Mouse (Mus musculus) cortical plate, adult 2 months (tissue): ENCODE results near the gene Gm49403. TPM values are rescaled to one million over a fixed set of nuclear protein-coding genes. Genes with fewer than 3 reads are reported as not detected.
A peak's percentile ranks its signal among the peaks of the same experiment; 100 is the strongest.

Experiments
- H3K27ac ChIP-seq: fragments of 200-500 bp; 2 replicates; pipeline ENCODE4 v1.5.1; 2012; ENCODE audit warnings: low read length, control low read depth, inconsistent platforms; ENCODE audit not compliant: insufficient read depth
- H3K4me1 ChIP-seq: fragments of 200-500 bp; 2 replicates; pipeline ENCODE4 v1.6.1; 2011; ENCODE audit warnings: low read length; ENCODE audit not compliant: control insufficient read depth, insufficient read depth
- H3K4me3 ChIP-seq: fragments of 200-500 bp; 2 replicates; pipeline ENCODE4 v1.5.1; 2011; ENCODE audit warnings: mild to moderate bottlenecking, low read length, control low read depth; ENCODE audit not compliant: insufficient read depth
- CTCF ChIP-seq: fragments of 200-500 bp; IDR thresholded peaks from 2 replicates; pipeline ENCODE4 v1.5.1; 2011; ENCODE audit warnings: mild to moderate bottlenecking, control low read depth, low read length; ENCODE audit not compliant: insufficient read depth; ENCODE audit errors: extremely low read depth
- POLR2A ChIP-seq: fragments of 200-500 bp; IDR thresholded peaks from 2 replicates; pipeline ENCODE4 v1.6.1; 2011; ENCODE audit warnings: mild to moderate bottlenecking, low read length, control low read depth; ENCODE audit not compliant: insufficient read depth; ENCODE audit errors: extremely low read depth
- polyA plus RNA-seq: library from polyadenylated mRNA; depleted of rRNA; stranded (reverse); fragments of >200 nt; gene quantifications from 2 replicates; pipeline ENCODE4 v1.2.3, GENCODE M21; 2012; rRNA removed

Gene Gm49403
- polyA plus RNA-seq, 1 experiment = not detected

DNA sequence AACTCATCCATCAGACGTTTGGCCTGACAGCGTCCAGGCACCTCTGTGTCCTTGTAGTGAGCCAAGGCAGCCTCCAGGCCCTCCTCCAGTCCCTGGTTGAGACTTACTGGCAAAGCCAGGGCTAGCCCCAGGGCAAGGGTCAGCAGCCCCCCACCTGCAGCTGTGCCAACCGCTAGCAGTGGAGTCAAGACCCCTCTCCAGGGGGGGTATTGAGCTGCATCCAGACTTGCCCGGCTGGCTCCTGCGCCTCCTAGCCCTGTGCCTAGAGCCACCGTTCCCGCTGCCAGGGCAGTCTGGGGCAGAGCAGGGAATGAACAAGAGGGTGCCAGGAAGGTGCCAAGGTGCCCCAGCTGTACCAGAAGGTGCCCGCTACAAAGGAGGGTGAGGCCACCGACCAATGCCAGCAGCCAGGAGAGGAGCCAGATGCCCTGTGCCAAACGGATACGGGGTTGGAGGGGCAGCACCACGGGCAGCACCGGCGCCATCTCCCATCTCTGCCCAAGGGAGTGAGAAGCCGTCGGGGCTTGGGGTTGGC is 45.0 kb downstream of the Gm49403 start:
- H3K4me3 ChIP-seq = peak overlapping the region; percentile 17
- TF ChIP-seq CTCF (no peak), POLR2A (no peak)
- no peaks in the 10 kb centered on the region for H3K4me1 ChIP-seq
- H3K27ac ChIP-seq = no peak overlapping the region

- H3K4me1 ChIP-seq = no peaks in the 10 kb centered on the region
- TF ChIP-seq CTCF (no peak), POLR2A (no peak)
- H3K4me3 ChIP-seq = peak within 1 kb of the TSS; percentile 17
- H3K27ac ChIP-seq = no peak within 1 kb of the TSS
Measured at GRCm38 (mm10) chr19:8929224-8930088, 45.7 kb downstream of the Gm49403 start, which contains the start of the genes Rom1 and Eml3. Gene Rom1, minus strand, starts transcription at chr19:8929356. Gene Eml3, plus strand, starts transcription at chr19:8929552.

DNA sequence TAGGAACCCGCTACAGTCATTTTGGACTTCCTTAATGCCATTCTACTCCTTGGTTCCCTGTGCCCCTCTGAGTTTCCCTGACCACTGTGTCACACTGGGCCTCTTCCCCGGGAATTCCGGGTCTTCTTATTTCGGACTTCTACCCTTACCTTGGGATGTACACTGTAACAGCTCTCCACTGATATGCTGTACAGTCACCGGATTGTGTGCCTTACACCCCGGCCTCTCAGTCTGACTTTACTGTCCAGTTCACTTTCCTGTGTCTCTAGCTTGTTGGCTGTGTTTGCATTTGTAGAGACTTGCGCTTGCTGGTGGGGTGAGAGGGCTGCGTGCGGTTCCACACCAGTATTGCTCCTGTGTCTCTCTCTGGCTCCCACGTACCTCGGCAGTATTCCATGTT is 46.4 kb downstream of the Gm49403 start:
- H3K4me1 ChIP-seq = no peaks in the 10 kb centered on the region
- no peak for TF ChIP-seq CTCF
- TF ChIP-seq POLR2A = no peak
- no peak overlapping the region for H3K27ac ChIP-seq
- peak overlapping the region; percentile 17 for H3K4me3 ChIP-seq

DNA sequence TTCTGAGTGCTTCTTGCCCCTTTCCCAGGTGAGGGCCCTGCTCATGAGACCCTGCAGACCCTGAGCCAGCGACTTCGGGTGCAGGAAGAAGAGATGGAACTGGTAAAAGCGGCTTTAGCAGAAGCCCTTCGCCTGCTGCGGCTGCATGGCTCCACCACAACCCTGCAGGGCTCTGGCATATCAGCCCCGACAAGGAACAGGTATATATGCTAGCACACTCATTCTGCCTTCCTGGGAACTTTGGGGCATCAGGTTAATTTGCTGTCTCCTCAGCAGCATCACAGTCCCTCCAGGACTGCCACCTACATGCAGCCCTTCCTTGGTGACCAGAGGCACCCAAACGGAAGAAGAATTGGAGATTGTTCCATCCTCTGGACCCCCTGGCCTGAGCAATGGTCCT is 47.0 kb downstream of the Gm49403 start:
- Histone ChIP-seq H3K4me1 (no peaks in the 10 kb centered on the region), H3K4me3 (no peak overlapping the region), H3K27ac (no peak overlapping the region)
- no peak for TF ChIP-seq CTCF
- TF ChIP-seq POLR2A = no peak

- H3K4me3 ChIP-seq = no peak overlapping the region
- no peak overlapping the region for H3K27ac ChIP-seq
- no peaks in the 10 kb centered on the region for H3K4me1 ChIP-seq
- TF ChIP-seq POLR2A (no peak), CTCF (no peak)
Measured at GRCm38 (mm10) chr19:8936736-8937135, 53.0 kb downstream of the Gm49403 start.

Other genes with a start within 250 kb of the Gm49403 start
- gene Chrm1, start 220.1 kb upstream of the Gm49403 start, polyA plus RNA-seq = 109 and 117 TPM in 2 replicates
- 200 TPM in 2 replicates for gene Slc3a2, start 160.6 kb upstream of the Gm49403 start, polyA plus RNA-seq
- 50.2 and 51.3 TPM in 2 replicates for gene Wdr74, start 148.1 kb upstream of the Gm49403 start, polyA plus RNA-seq
- 0.59 TPM in 1 of 2 replicates, not detected in the other for gene 1700092M07Rik, start 143.2 kb upstream of the Gm49403 start, polyA plus RNA-seq
- 106 and 109 TPM in 2 replicates for gene Stx5a, start 142.5 kb upstream of the Gm49403 start, polyA plus RNA-seq
- 121 and 127 TPM in 2 replicates for gene Nxf1, start 126.9 kb upstream of the Gm49403 start, polyA plus RNA-seq
- 134 and 142 TPM in 2 replicates for gene Tmem223, start 112.9 kb upstream of the Gm49403 start, polyA plus RNA-seq
- gene Tmem179b, start 109.5 kb upstream of the Gm49403 start, polyA plus RNA-seq = 18.7 and 18.8 TPM in 2 replicates
- gene Taf6l, start 97.5 kb upstream of the Gm49403 start, polyA plus RNA-seq = 15.1 and 15.5 TPM in 2 replicates
- 177 and 184 TPM in 2 replicates for gene Polr2g, start 85.4 kb upstream of the Gm49403 start, polyA plus RNA-seq
- 4.0 TPM in 2 replicates for gene Zbtb3, start 81.4 kb upstream of the Gm49403 start, polyA plus RNA-seq
- 29.0 and 29.5 TPM in 2 replicates for gene Ttc9c, start 64.6 kb upstream of the Gm49403 start, polyA plus RNA-seq
- gene Hnrnpul2, start 63.9 kb upstream of the Gm49403 start, polyA plus RNA-seq = 78.5 and 85.1 TPM in 2 replicates
- not detected in 2 replicates for gene AC129217.1, start 54.2 kb upstream of the Gm49403 start, polyA plus RNA-seq
- 135 and 137 TPM in 2 replicates for gene Bscl2, start 46.5 kb upstream of the Gm49403 start, polyA plus RNA-seq
- 275 and 293 TPM in 2 replicates for gene Gng3, start 44.7 kb upstream of the Gm49403 start, polyA plus RNA-seq
- gene Lrrn4cl, start 33.2 kb upstream of the Gm49403 start, polyA plus RNA-seq = 1.0 and 1.3 TPM in 2 replicates
- gene Ubxn1, start 12.4 kb upstream of the Gm49403 start, polyA plus RNA-seq = 108 and 118 TPM in 2 replicates
- gene Uqcc3, start 3.0 kb upstream of the Gm49403 start, polyA plus RNA-seq = 70.1 and 77.2 TPM in 2 replicates
- gene Lbhd1, start 198 bp upstream of the Gm49403 start, polyA plus RNA-seq = 3.4 and 4.2 TPM in 2 replicates
- 40.1 and 41.3 TPM in 2 replicates for gene 1810009A15Rik, start 4.9 kb downstream of the Gm49403 start, polyA plus RNA-seq
- not detected in 2 replicates for gene Gm49416, start 5.0 kb downstream of the Gm49403 start, polyA plus RNA-seq
- gene Ints5, start 9.1 kb downstream of the Gm49403 start, polyA plus RNA-seq = 16.1 and 16.7 TPM in 2 replicates
- gene Ganab, start 14.1 kb downstream of the Gm49403 start, polyA plus RNA-seq = 87.5 and 89.8 TPM in 2 replicates
- gene B3gat3, start 36.4 kb downstream of the Gm49403 start, polyA plus RNA-seq = 222 and 224 TPM in 2 replicates
- gene Rom1, start 45.4 kb downstream of the Gm49403 start, polyA plus RNA-seq = 8.0 and 9.2 TPM in 2 replicates
- gene Eml3, start 45.6 kb downstream of the Gm49403 start, polyA plus RNA-seq = 12.8 and 13.2 TPM in 2 replicates
- 24.6 and 25.2 TPM in 2 replicates for gene Mta2, start 57.9 kb downstream of the Gm49403 start, polyA plus RNA-seq
- 20.0 and 22.8 TPM in 2 replicates for gene Tut1, start 69.9 kb downstream of the Gm49403 start, polyA plus RNA-seq
- 286 and 289 TPM in 2 replicates for gene Eef1g, start 83.1 kb downstream of the Gm49403 start, polyA plus RNA-seq
- gene Ahnak, start 105.4 kb downstream of the Gm49403 start, polyA plus RNA-seq = 6.7 and 7.7 TPM in 2 replicates
- not detected in 2 replicates for gene Scgb1a1, start 204.0 kb downstream of the Gm49403 start, polyA plus RNA-seq